Mouse (Mus musculus): Measurements from ENCODE around the gene Tectb. TPM values are rescaled to one million over a fixed set of nuclear protein-coding genes. Genes with fewer than 3 reads are reported as not detected.
"Not testable (repeated sequence)": the region's sequence is repeated elsewhere in the genome, so short reads cannot be mapped to it uniquely, and the experiment has no call there.

Tectb gene
- 1 to 10 TPM in 1 of 2 experiments, under 1 TPM in 1; 0.40 to 1.2 TPM for total RNA-seq (2021)
- long read RNA-seq, experiment 1, partial matches to known transcripts: 1 of 1 reads
- long read RNA-seq, experiment 1, other reads (novel, unspliced or antisense): 0 of 1 reads
- long read RNA-seq, experiment 2: 0 reads

GRCm38 (mm10) chr19:55180433-55180832, at the start of gene Tectb:
Gene Tectb (plus strand): TSS chr19:55180733.
- DNase-seq: no peak

- DNase-seq: peak; percentile 50 to 74
Observed at GRCm38 (mm10) chr19:55131747-55132146, 48.8 kb upstream of the Tectb start.

DNA sequence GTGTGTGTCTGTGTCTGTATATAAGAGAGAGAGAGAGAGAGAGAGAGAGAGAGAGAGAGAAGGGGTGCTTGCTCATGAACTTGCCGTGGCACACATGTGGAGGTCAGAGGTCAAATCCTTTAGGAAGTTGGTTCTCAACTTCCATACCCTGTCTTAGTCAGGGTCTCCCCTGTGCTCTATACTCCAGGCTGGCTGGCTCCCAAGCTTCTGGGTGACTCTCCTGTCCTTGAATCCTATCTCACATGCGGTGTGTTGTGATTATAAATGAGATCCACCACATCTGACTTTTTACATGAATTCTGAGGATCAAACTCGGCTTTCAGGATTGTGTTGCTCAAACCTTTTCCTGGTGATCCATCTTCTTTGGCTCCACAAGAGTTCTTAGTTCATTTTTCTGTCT, 48.1 kb upstream of the Tectb start:
- DNase-seq: peak; percentile 73 to 78

DNA sequence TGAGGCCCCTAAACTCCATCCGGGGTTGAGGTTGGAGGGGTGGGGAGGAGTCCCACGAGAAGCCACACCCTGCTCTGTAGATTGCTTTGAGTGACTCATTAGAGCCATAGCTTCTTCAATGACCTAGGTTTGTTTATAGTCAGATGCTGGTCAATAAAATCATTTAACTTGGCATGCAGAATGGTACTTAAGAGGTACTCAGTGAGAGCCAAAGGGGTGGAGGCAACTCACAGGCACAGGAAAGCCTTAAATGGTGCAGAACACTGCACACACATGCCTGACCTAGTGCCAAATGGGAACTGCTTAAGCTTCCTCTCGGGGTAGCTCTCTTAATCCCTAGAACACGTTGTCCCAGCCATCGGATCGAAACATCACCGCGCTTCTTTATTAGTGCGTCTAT, 46.0 kb upstream of the Tectb start:
- no peak for DNase-seq

- DNase-seq: no peak
Observed at GRCm38 (mm10) chr19:55135918-55136317, 44.6 kb upstream of the Tectb start.

GRCm38 (mm10) chr19:55136693-55137427, 43.7 kb upstream of the Tectb start:
- DNase-seq: peak in 1 of 2 experiments; percentile 30

DNA sequence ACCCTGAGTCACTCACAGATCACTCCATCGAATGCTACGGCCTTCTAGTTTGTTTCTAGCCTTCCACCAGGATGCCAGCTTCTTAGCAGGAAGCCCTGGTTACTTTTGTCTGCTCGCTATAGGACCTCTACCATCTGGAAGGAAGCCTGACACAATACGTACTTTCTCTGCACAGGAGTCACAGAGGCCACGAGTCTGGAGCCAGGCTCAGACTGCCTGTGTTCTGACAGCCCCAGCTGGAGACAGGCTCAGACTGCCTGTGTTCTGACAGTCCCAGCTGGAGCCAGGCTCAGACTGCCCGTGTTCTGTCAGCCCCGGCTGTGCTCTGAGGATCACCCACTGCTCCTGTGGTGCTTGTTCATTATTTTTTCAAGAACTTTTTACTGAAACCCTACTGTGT, 42.6 kb upstream of the Tectb start:
- no peak for DNase-seq

- DNase-seq: peak; percentile 83 to 87
Observed at GRCm38 (mm10) chr19:55138506-55138905, 42.0 kb upstream of the Tectb start.

DNA sequence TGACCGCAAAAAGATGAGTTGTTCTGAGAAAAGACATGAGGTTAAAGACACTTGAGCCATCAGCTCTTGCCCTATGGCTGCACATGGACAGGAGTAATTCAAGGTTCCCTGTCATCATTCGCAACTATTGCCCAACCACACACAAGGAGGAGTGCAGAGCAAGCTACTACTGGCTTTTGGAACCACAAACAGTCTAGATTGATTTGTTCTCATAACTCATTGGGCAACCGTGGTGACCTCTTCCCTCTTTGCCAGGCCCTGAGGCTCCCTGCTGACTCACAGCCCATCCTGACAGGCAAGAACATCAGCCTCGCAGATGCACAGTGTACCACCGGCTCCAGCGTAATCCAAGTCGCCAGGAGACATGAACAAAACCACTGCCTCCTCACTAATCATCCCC, 41.2 kb upstream of the Tectb start:
- peak; percentile 79 to 83 for DNase-seq

GRCm38 (mm10) chr19:55143391-55144300, 36.9 kb upstream of the Tectb start:
- DNase-seq: no peak

GRCm38 (mm10) chr19:55144691-55145090, 35.8 kb upstream of the Tectb start:
- DNase-seq: no peak

DNA sequence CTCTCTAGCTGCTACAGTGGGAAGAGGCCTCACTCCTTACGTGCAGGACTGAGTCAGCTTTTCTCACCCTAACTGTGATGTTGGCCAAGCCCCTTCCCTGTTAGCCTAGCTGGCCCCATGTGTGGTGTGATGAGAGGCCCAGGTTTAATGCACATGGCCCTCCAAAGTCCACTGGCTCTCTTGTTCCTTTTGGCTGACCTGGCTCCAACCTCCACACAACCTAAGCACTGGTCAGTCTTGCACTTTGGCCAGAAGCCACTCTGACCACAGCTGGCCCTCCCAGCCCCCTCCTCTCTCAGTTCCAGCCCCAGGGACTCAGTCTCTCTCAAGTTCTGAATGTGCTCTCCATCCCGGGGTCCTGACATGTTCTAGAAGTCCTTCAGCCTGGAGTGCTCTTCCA, 35.4 kb upstream of the Tectb start:
- DNase-seq: no peak

DNA sequence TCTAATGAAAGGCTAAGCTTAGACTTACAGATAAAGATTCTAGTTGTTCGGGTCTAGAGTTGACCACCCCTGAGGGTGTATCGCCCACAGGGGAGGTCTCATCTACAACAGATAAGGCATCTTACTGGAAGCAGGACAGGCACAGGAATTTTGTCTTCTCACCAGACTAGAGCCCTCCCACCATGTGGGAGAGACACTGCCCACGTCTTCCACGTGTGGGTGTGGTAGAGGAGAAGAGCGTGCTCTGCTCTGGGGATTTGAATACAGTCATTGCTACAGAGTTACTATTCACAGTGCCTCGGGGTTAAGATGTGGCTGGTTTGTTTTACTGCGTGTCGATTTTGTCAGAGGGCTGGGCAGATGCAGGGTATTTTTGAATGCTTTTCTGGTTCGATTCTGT, 33.0 kb upstream of the Tectb start:
- DNase-seq: no peak

GRCm38 (mm10) chr19:55148109-55148508, 32.4 kb upstream of the Tectb start:
- DNase-seq: no peak

DNA sequence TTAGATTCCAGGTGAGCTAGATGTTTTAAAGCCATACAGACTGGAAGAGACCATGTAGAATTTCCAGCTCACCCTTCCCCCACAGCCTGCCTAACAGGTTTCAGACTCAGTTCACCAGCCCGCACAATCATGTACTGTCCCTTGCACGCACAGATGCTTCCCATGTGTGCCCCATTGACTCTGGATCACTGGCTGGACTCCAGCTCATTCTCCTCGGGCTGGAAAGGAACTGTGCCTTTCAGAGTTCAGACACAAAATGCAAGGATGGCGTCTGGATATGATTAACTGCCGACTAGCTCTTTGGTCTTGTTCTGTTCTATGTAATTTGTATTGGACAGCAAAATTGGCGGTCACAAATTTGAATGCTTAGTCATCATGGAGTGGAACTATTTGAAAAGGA, 30.9 kb upstream of the Tectb start:
- no peak for DNase-seq

DNA sequence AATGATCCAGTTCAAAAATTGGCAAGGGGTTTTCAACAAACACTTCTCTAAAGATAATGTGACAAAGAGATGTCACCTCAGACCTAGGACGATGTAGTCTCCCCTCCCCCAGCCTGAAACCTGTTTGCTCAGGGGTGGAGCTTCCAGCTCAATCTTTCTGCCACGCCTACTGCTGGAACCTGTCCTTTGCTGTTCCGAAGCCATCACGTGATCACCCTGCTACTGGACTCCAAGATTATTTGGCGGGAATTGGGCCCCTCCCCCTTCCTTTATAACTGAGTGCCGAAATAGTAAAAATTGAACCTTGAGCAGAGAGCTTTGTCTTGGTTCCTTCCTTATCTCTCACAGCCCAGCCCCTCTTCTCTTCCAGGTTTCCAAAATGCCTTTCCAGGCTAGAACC, 28.3 kb upstream of the Tectb start:
- DNase-seq: not testable (repeated sequence)

GRCm38 (mm10) chr19:55152983-55153382, 27.6 kb upstream of the Tectb start:
- no peak for DNase-seq

DNA sequence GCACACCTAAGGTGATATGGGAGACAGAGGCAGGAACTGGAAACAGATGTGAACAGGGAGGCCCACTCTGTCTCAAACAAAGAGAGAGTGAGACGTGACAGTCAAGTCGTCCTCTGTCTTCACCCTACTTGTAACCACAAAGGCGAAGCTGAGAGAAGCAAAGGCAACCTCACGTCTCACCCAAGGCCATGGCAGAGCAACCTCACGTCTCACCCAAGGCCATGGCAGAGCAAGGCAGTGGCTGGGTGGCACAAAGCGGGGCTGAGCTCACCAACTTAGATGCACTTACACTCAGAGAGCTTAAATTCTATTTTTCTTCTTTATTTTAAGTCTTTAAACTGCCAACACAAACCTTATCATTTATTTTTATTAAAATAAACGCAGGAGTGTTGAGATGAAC, 23.5 kb upstream of the Tectb start:
- peak in 1 of 2 experiments; percentile 48 for DNase-seq

- DNase-seq: peak; percentile 74 to 77
Observed at GRCm38 (mm10) chr19:55158606-55159005, 21.9 kb upstream of the Tectb start.

DNA sequence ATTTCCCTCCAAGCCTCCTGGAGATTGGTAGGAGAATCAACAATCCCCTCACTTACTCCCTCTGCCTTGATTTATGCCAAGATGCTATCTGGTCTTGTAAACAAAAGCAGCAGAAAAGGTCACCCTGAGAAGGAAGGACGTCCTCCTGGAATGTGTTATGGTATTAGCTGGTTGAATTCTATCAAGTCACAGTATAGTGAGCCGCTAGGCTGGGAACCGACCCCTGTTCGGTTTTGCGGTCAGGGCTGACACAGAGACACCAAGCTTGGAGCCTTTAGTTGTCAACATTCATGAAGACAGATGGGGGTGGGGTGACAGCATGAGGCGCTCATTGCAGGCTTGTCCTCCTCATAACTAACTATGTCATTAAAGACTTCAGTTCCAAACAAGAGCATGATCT, 20.7 kb upstream of the Tectb start:
- no peak for DNase-seq

DNA sequence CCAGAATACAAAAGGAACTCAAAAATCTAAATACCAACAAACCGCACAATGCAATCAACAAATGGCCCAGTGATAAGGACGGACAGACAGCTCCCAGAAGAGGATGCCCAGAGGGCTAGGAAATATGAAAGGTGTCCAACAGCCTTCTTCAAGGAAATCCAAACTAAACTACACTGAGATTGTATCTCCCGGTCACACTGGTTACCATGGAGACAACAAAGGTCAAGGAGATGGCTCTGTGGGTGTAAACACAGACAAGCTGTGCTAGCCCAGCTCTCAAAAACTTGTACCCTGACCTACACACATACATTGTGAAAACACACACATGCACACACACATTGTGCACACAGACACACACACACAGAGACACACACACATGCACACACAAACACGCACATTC, 18.3 kb upstream of the Tectb start:
- DNase-seq: peak; percentile 30 to 48

GRCm38 (mm10) chr19:55164162-55164561, 16.4 kb upstream of the Tectb start:
- DNase-seq: no peak

Data from adrenal gland, postnatal 36 days (tissue).